Mouse (Mus musculus): ENCODE measurements around the gene Atl3. TPM values are rescaled to one million over a fixed set of nuclear protein-coding genes. Genes with fewer than 3 reads are reported as not detected.

Gene Atl3
- polyA plus RNA-seq, 1 experiment = 0.11 TPM

DNA sequence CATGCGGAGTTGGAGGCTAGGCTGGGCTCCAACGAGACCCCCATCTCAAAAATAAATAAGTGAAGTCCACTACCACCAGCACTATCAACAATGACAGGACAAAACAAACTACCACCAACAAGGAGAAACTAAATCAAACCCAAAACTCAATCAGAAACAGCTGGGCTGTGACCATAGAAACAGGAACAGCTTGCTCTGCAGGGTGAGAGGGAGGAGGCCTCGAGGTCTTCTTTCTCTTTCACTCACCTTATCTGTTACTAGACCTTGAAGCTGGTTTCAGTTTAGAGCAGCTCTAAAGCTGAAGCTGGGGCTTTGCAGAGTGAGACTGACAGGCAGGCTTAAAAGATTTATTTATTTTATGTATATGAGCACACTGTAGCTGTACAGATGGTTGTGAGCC, 67.6 kb downstream of the Atl3 start:
- Histone ChIP-seq H3K36me3 (ENCODE audit: control insufficient read depth) (peaks cover 67% of the 10 kb centered on the region), H3K9me3 (ENCODE audit: control insufficient read depth, low read length) (no peaks in the 10 kb centered on the region), H3K4me1 (ENCODE audit: control insufficient read depth) (peaks cover 48% of the 10 kb centered on the region), H3K27me3 (ENCODE audit: control insufficient read depth) (no peaks in the 10 kb centered on the region), H3K4me3 (replicated peaks) (no peak overlapping the region)
- TF ChIP-seq GATA1 (IDR thresholded peaks at IDR 0.05; ENCODE audit: low read length) (no peak), TAL1 (IDR thresholded peaks at IDR 0.05; ENCODE audit: low read length) (no peak)

DNA sequence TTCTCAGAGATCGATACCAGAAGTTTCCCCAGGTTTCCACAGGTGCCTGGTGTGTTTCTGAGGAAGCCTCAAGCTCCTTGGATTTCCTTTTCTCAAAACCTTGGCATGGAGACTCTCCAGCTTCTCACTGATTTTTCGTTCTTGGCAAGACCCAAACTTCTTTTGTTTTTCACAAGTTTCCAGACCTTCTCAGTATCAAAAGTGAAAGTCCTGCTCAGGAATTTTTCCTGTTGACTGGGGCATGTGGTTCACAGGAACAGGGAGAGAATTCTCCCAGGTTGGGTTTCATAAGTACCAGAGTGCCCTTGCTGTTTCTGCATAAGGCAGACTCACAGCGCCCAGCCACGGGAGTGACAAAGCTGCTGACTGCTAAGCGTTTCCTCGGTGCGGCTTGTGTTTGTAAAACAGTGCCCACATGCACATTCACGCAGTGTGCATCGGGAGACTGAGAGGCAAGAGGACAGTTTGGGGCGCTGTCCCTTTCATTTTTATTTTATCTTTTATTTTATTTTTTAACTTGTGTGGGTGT, 68.8 kb downstream of the Atl3 start:
- no peak overlapping the region for H3K4me3 ChIP-seq (replicated peaks)
- H3K4me1 ChIP-seq (ENCODE audit: control insufficient read depth) = peaks cover 36% of the 10 kb centered on the region
- H3K27me3 ChIP-seq (ENCODE audit: control insufficient read depth) = no peaks in the 10 kb centered on the region
- H3K36me3 ChIP-seq (ENCODE audit: control insufficient read depth) = peaks cover 72% of the 10 kb centered on the region
- TF ChIP-seq GATA1 (IDR thresholded peaks at IDR 0.05; ENCODE audit: low read length) = no peak
- no peak for TF ChIP-seq TAL1 (IDR thresholded peaks at IDR 0.05; ENCODE audit: low read length)
- no peaks in the 10 kb centered on the region for H3K9me3 ChIP-seq (ENCODE audit: control insufficient read depth, low read length)

GRCm38 (mm10) chr19:7563676-7564075, 69.8 kb downstream of the Atl3 start:
- Histone ChIP-seq H3K9me3 (ENCODE audit: control insufficient read depth, low read length) (no peaks in the 10 kb centered on the region), H3K36me3 (ENCODE audit: control insufficient read depth) (peaks cover 74% of the 10 kb centered on the region), H3K4me1 (ENCODE audit: control insufficient read depth) (peaks cover 26% of the 10 kb centered on the region), H3K27me3 (ENCODE audit: control insufficient read depth) (no peaks in the 10 kb centered on the region), H3K4me3 (replicated peaks) (no peak overlapping the region)
- TF ChIP-seq GATA1 (IDR thresholded peaks at IDR 0.05; ENCODE audit: low read length) (no peak), TAL1 (IDR thresholded peaks at IDR 0.05; ENCODE audit: low read length) (no peak)

- no peaks in the 10 kb centered on the region for H3K27me3 ChIP-seq (ENCODE audit: control insufficient read depth)
- H3K4me3 ChIP-seq (replicated peaks) = no peak overlapping the region
- no peaks in the 10 kb centered on the region for H3K9me3 ChIP-seq (ENCODE audit: control insufficient read depth, low read length)
- peaks cover 68% of the 10 kb centered on the region for H3K36me3 ChIP-seq (ENCODE audit: control insufficient read depth)
- TF ChIP-seq TAL1 (IDR thresholded peaks at IDR 0.05; ENCODE audit: low read length) = no peak
- TF ChIP-seq GATA1 (IDR thresholded peaks at IDR 0.05; ENCODE audit: low read length) = no peak
- peaks cover 18% of the 10 kb centered on the region for H3K4me1 ChIP-seq (ENCODE audit: control insufficient read depth)
Observed at GRCm38 (mm10) chr19:7564457-7564856, 70.6 kb downstream of the Atl3 start.

- Histone ChIP-seq H3K36me3 (ENCODE audit: control insufficient read depth) (peaks cover 47% of the 10 kb centered on the region), H3K9me3 (ENCODE audit: control insufficient read depth, low read length) (no peaks in the 10 kb centered on the region), H3K4me1 (ENCODE audit: control insufficient read depth) (peaks cover 8% of the 10 kb centered on the region), H3K27me3 (ENCODE audit: control insufficient read depth) (no peaks in the 10 kb centered on the region), H3K4me3 (replicated peaks) (no peak overlapping the region)
- TF ChIP-seq GATA1 (IDR thresholded peaks at IDR 0.05; ENCODE audit: low read length) = no peak
- TF ChIP-seq TAL1 (IDR thresholded peaks at IDR 0.05; ENCODE audit: low read length) = no peak
Observed at GRCm38 (mm10) chr19:7566826-7567225, 73.0 kb downstream of the Atl3 start.

DNA sequence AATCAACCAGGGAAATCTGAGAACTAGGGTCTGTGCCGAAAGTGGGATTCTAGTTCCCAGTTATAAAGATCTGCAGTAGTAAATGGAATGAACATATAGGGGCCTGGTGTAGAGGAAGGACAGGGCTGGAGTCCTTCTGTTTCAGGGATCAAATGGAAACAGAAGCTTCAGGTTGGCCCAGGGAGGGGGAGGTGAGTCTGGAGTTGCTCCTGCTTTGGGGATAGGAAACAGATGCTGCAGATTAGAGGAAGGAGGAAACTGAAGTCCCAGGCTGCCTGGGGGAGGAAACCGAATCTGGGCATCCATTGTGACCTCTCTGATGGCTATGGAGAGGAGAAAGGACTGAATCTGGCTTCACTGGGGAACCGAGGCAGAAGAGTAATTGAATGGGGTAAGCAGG, 74.5 kb downstream of the Atl3 start:
- H3K36me3 ChIP-seq (ENCODE audit: control insufficient read depth) = peaks cover 32% of the 10 kb centered on the region
- H3K27me3 ChIP-seq (ENCODE audit: control insufficient read depth) = no peaks in the 10 kb centered on the region
- H3K4me3 ChIP-seq (replicated peaks) = no peak overlapping the region
- TF ChIP-seq GATA1 (IDR thresholded peaks at IDR 0.05; ENCODE audit: low read length) (no peak), TAL1 (IDR thresholded peaks at IDR 0.05; ENCODE audit: low read length) (no peak)
- H3K4me1 ChIP-seq (ENCODE audit: control insufficient read depth) = peaks cover 4% of the 10 kb centered on the region; the same call in 1 of the 2 replicates
- no peaks in the 10 kb centered on the region for H3K9me3 ChIP-seq (ENCODE audit: control insufficient read depth, low read length)

- no peaks in the 10 kb centered on the region for H3K27me3 ChIP-seq (ENCODE audit: control insufficient read depth)
- peaks cover 4% of the 10 kb centered on the region; the same call in 1 of the 2 replicates for H3K4me1 ChIP-seq (ENCODE audit: control insufficient read depth)
- TF ChIP-seq GATA1 (IDR thresholded peaks at IDR 0.05; ENCODE audit: low read length) = no peak
- no peak for TF ChIP-seq TAL1 (IDR thresholded peaks at IDR 0.05; ENCODE audit: low read length)
- H3K36me3 ChIP-seq (ENCODE audit: control insufficient read depth) = peaks cover 28% of the 10 kb centered on the region
- H3K9me3 ChIP-seq (ENCODE audit: control insufficient read depth, low read length) = no peaks in the 10 kb centered on the region
- H3K4me3 ChIP-seq (replicated peaks) = no peak overlapping the region
Observed at GRCm38 (mm10) chr19:7569650-7570049, 75.8 kb downstream of the Atl3 start.

GRCm38 (mm10) chr19:7576180-7576579, 82.3 kb downstream of the Atl3 start:
- no peak overlapping the region for H3K4me3 ChIP-seq (replicated peaks)
- peaks cover 2% of the 10 kb centered on the region; the same call in 1 of the 2 replicates for H3K4me1 ChIP-seq (ENCODE audit: control insufficient read depth)
- TF ChIP-seq TAL1 (IDR thresholded peaks at IDR 0.05; ENCODE audit: low read length) (no peak), GATA1 (IDR thresholded peaks at IDR 0.05; ENCODE audit: low read length) (no peak)
- no peaks in the 10 kb centered on the region for H3K9me3 ChIP-seq (ENCODE audit: control insufficient read depth, low read length)
- peaks cover 71% of the 10 kb centered on the region for H3K36me3 ChIP-seq (ENCODE audit: control insufficient read depth)
- H3K27me3 ChIP-seq (ENCODE audit: control insufficient read depth) = no peaks in the 10 kb centered on the region

- no peaks in the 10 kb centered on the region for H3K9me3 ChIP-seq (ENCODE audit: control insufficient read depth, low read length)
- H3K4me1 ChIP-seq (ENCODE audit: control insufficient read depth) = peaks cover 2% of the 10 kb centered on the region; the same call in 1 of the 2 replicates
- H3K27me3 ChIP-seq (ENCODE audit: control insufficient read depth) = no peaks in the 10 kb centered on the region
- no peak for TF ChIP-seq GATA1 (IDR thresholded peaks at IDR 0.05; ENCODE audit: low read length)
- TF ChIP-seq TAL1 (IDR thresholded peaks at IDR 0.05; ENCODE audit: low read length) = no peak
- no peak overlapping the region for H3K4me3 ChIP-seq (replicated peaks)
- peaks cover 84% of the 10 kb centered on the region for H3K36me3 ChIP-seq (ENCODE audit: control insufficient read depth)
Observed at GRCm38 (mm10) chr19:7577710-7578109, 83.9 kb downstream of the Atl3 start.

DNA sequence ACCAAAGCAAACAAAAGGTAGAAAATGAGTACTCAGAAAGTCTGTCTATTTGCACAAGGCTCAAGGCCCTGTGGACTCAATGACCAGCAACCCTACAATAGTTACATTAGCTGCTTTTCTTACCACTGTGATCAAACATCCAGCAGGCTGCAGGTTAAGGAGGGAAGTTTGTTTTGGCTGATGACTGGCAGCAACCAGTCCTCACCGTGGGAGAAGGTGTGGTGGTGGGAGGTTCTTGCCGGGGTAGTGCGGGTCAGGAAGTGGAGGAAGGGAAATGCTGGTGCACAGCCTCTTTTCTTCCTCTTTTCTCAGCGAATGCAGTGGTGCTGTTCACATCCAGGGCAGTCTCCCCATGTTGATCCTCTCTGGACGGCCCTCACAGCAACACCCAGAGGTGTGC, 87.2 kb downstream of the Atl3 start:
- Histone ChIP-seq H3K27me3 (ENCODE audit: control insufficient read depth) (no peaks in the 10 kb centered on the region), H3K9me3 (ENCODE audit: control insufficient read depth, low read length) (no peaks in the 10 kb centered on the region), H3K4me1 (ENCODE audit: control insufficient read depth) (no peaks in the 10 kb centered on the region), H3K36me3 (ENCODE audit: control insufficient read depth) (peaks cover 94% of the 10 kb centered on the region), H3K4me3 (replicated peaks) (no peak overlapping the region)
- TF ChIP-seq TAL1 (IDR thresholded peaks at IDR 0.05; ENCODE audit: low read length) = no peak

All from erythroblast, embryonic 14.5 days (primary cell).